Mouse (Mus musculus) natural killer cell, adult 2 months (primary cell): Measurements from ENCODE around the gene Slc25a16.
A peak's percentile ranks its signal among the peaks of the same experiment; 100 is the strongest.
"Not testable (repeated sequence)": the region's sequence is repeated elsewhere in the genome, so short reads cannot be mapped to it uniquely, and the experiment has no call there.

Source experiments
- DNase-seq, 2 experiments: peaks; one replicate each; pipeline ENCODE4 v3.0.0; 2022; ENCODE audit warnings: low spot score in 2 of 2

Gene Slc25a16

GRCm38 (mm10) chr10:62902829-62903228 lies 17.6 kb upstream of the Slc25a16 start:
- DNase-seq, result no peak

GRCm38 (mm10) chr10:62906336-62906735 lies 14.1 kb upstream of the Slc25a16 start:
- DNase-seq, result no peak

GRCm38 (mm10) chr10:62908896-62909295 lies 11.5 kb upstream of the Slc25a16 start, which contains the start of gene Tet1:
Tet1 (minus strand) TSS chr10:62908996.
- DNase-seq, result not testable (repeated sequence)

- no peak for DNase-seq
These were observed 9.3 kb upstream of the Slc25a16 start for GRCm38 (mm10) chr10:62911120-62911519.

GRCm38 (mm10) chr10:62918985-62919384 lies 1.4 kb upstream of the Slc25a16 start:
- DNase-seq, result no peak

GRCm38 (mm10) chr10:62920766-62921156 lies 328 bp downstream of the Slc25a16 start:
- no peak for DNase-seq

GRCm38 (mm10) chr10:62924096-62924635 lies 3.7 kb downstream of the Slc25a16 start:
- no peak for DNase-seq

GRCm38 (mm10) chr10:62932381-62932780 lies 11.9 kb downstream of the Slc25a16 start:
- DNase-seq, result no peak

GRCm38 (mm10) chr10:62944975-62945580 lies 24.6 kb downstream of the Slc25a16 start:
- no peak for DNase-seq

GRCm38 (mm10) chr10:62946738-62947471 lies 26.5 kb downstream of the Slc25a16 start, which contains the start of gene Dna2:
Dna2 (plus strand) TSS chr10:62947026.
- peak; percentile 44 to 58 for DNase-seq

- DNase-seq, result peak in 1 of 2 experiments; percentile 12
These were observed 28.1 kb downstream of the Slc25a16 start for GRCm38 (mm10) chr10:62948551-62948950.

- no peak for DNase-seq
These were observed 43.5 kb downstream of the Slc25a16 start for GRCm38 (mm10) chr10:62963956-62964355.

GRCm38 (mm10) chr10:62965796-62966195 lies 45.4 kb downstream of the Slc25a16 start:
- no peak for DNase-seq

- no peak for DNase-seq
These were observed 45.9 kb downstream of the Slc25a16 start for GRCm38 (mm10) chr10:62966291-62966690.

GRCm38 (mm10) chr10:62971821-62972220 lies 51.4 kb downstream of the Slc25a16 start:
- peak in 1 of 2 experiments; percentile 50 for DNase-seq

- DNase-seq, result no peak
These were observed 59.2 kb downstream of the Slc25a16 start for GRCm38 (mm10) chr10:62979667-62980038.

GRCm38 (mm10) chr10:62980039-62980954 lies 59.9 kb downstream of the Slc25a16 start, which contains the start of gene Rufy2:
Rufy2 (plus strand) TSS chr10:62980223.
- DNase-seq, result peak; percentile 77 to 85

- DNase-seq, result peak; percentile 13 to 39
These were observed 63.6 kb downstream of the Slc25a16 start for GRCm38 (mm10) chr10:62984072-62984471.

- DNase-seq, result no peak
These were observed 64.1 kb downstream of the Slc25a16 start for GRCm38 (mm10) chr10:62984495-62984894.

GRCm38 (mm10) chr10:62987341-62987740 lies 66.9 kb downstream of the Slc25a16 start:
- peak; percentile 24 to 45 for DNase-seq

GRCm38 (mm10) chr10:62990636-62991035 lies 70.2 kb downstream of the Slc25a16 start:
- no peak for DNase-seq

GRCm38 (mm10) chr10:62993991-62994390 lies 73.6 kb downstream of the Slc25a16 start:
- no peak for DNase-seq
